Mouse (Mus musculus) right cerebral cortex, postnatal 4 days (tissue): ENCODE measurements around the gene Dgat2.

Experiments used
- DNase-seq: peaks from one replicate; pipeline ENCODE4 v3.0.0-alpha.2; 2022

Gene Dgat2

DNA sequence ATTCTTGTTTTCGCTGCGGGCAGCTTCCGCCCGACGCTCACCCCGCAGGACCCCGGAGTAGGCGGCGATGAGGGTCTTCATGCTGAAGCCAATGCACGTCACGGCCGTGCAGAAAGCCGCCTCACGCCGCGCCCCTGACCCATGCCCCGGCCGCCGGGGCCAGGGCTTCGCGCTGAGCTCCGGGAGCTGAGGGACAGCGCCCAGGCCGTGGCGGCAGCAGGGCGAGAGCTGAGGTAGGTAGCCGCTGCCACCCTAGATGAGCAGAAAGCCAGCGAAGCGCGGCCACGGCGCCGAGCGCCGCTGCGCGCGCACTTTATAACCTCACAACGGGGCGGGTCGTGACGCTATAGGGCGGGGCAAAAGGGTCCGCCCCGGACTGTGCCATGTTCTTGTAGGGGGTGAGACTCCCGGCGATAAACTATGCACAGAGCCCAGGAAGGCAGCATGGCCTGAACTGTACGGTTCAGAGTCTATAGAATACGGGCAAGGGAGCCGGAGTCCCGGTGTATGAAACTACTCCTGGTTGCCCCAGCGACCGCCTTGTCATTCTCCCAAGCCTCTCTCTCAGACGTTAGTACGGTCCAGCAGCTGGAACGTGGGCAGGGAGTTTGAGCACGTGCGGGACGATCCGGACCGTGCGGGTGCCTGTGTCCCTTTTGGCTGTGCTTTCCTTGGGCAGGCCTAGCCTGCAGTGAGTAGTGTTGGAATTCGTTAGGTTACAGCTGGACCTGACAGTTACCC, at the start of gene Dgat2:
Dgat2 (minus strand) TSS at position 288 of the 741 bp plus-strand sequence.
- peak; percentile 93 for DNase-seq

DNA sequence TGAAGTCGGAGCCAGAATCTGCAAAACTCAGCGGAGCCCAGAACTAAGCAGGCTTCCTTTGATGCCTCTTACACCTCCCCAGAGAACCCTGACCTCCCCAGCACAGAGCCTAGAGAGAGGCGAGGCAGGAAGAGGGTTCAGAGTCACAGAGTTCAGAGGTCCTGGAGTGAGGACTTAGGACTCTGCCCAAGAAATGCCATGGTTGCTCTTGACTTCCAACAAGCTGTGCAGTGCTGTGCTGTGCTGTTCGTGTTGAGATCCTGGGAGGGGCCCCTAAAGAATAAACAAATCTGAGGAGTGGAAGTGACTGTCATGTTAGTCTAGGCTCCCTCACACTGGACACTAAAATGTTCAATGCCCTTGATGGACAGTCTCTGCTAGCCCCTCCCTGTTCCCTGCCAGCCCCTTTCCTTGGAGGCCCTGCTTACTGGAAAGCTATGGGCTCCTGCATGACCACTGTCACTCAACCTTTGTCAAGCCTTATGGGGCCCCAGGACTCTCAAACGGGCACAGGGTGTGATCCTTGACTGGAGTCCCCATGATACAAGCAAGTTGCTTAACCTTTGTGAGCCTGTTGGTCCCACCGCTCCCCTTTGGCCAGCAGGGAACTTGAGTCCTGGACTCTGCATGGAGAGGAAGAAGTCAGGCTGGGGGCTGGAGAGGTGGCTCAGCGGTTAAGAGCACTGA, 47.7 kb upstream of the Dgat2 start:
- no peak for DNase-seq

DNA sequence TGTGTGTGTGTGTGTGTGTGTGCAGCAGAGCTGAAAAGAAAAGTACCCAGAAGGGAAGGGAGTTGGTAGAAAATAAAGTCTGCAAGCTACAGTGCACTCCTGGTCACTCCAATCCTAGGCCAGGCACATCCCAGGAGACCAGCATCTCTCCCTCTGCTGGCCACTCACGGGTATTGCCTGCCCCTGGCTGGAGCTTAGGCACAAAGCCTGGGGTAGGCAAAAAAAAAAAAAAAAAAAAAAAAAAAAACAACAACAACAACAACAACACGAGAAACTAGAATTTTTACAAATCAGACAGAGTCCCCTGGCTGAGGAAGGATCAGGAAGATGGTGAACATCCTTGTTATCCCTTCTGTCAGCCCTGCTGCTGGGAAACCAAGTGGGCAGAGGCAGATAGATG, 46.9 kb upstream of the Dgat2 start:
- DNase-seq: no peak

DNA sequence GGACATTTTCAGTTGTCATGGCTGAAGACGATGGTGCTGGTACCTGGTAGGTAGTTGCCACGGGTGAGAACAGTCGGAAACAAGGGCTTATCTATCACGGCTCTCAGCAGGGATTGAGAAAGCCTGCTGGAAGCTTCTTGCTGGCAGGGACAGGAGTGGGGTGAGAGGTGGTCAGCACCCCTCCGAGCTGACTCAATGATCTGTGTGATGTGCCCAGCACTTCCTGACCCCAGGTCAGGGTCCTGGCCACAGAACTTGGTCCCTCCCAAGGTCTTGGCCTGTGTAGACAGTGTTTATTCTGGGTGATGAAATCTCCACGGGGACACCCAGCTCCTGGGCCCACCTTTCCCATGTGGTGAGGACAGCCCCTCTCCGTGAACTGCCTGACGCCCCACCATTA, 46.3 kb upstream of the Dgat2 start:
- DNase-seq: no peak

DNA sequence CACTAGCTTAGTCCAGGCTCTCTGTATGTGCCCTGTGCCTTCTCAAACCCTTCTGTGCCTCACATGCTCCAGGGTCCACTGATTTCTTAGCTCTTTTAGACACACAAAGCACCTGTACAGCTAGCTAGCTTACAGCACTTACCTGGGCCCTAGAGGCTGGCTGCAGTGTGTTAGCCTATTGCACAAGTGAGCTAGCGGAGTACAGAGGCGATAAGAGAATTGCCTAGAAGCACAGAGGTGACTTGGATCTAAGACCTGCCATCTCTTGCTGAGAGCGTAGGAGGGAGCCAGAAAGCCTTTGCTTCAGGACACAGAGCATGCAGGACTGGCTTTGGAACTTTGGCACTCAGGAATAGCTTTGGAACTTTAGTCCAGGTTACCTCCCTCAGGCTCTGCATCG, 44.7 kb upstream of the Dgat2 start:
- DNase-seq: no peak

DNA sequence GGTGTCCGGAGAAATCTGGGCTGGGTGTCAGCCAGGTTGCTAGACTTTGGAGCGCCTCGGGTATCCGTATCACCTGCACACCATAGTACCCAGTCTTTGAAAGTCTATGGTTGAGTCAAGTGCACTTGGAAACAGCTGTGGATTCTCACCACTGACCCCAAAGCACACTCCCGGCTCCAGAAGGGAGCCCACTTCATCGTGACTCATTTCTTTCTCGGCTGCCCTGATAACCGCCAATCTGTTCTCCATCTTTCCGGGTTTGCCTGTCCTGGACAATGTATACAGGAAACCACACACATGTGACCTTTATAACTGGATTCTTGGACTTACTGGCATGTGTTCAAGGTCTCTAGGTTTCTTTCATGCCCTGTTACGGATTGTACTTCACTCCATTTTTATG, 44.1 kb upstream of the Dgat2 start:
- no peak for DNase-seq

DNA sequence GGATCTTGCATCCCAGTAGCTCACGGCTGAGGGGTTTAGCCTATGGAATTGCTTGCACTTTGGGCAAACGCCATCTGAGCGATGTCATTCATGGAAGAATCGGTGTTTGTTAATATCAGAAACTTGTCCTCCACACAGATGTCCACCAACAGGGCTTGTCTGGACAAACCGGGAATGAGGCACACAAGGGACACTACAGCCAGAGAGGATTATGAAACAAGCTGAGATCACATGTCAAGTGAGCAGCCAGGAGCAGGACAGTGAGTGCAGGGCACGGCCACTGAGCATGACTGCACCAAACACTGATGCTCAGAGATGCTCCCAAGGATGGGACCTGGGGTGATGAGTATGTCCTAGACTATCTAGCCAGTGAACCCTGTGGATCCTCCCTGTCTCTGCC, 42.9 kb upstream of the Dgat2 start:
- DNase-seq: no peak

DNA sequence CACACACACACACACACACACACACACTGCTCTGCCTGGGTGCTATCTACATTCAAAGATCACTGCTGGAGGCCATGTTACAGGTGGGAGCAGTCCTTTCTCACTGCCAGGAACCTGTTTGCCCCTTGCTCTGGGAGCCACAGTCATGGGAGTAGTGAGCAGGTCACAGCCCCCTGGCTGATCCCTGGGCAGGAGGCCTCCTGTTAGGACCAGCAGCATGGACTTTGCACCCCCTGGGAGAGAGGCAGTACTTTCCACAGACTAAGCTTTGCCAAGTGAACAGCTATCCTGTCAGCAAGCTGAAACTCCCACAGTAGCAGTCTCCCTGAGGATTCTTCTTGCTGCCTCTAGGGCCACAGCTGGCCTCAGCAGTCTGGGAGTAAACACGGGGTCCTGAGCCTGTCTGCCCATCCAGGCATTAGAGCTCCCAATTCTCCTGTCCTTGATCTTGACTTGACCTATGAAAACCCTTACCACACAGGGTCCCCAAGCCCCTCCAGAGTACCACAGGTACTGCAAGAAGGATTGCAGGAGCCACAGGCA, 42.2 kb upstream of the Dgat2 start:
- no peak for DNase-seq

DNA sequence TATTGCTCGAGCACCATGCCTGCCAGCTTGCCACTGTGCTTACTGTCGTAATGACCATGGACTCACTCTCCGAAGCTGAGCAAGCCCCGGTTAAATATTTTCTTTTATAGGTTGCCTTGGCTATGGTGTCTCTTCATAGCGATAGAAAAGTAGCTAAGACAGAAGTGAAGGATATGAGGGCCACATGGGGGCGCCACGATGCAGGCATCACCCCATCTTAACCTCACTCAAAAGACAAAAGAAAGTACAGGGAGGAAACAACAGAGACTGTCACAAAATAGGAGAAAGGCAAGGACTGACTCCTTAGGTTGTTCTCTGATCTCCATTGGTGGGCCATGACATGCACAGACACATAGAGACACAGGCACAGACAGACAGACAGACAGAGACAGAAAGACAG, 41.7 kb upstream of the Dgat2 start:
- no peak for DNase-seq

DNA sequence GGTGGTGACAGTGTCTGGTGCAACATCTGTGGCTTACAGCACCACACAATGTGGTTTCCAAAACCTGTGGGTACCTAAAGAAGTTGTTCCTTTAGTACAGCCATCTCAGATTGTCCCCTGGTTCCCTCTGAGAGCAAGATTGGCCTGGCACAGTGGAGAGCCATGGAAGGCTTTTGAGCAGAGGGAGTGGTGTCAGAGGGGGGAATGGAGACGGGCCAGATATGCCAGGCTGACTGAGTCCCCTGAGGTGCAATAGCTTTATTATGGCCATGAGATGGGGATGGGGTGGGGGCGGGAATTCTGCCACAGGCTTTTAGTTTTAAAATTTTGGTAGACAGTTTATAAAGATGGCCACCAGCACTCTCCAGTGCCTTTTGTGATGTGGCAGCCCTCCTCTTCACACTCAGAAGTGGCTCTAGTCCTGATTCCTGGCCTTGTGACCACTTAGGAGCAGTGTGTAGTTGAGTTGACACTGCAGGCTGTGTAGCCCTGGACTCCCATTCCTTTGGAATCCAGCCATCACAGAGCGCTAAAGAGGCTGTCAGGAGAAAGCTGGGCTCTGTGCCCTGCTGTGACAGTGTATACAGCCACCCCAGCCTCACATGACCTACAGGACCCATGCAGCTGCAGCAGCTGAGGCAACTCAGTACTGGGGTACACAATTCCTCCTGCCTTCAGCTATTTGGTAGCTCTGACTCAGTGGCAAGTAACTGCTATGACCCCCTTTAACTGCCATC, 35.0 kb upstream of the Dgat2 start:
- peak; percentile 26 for DNase-seq

DNA sequence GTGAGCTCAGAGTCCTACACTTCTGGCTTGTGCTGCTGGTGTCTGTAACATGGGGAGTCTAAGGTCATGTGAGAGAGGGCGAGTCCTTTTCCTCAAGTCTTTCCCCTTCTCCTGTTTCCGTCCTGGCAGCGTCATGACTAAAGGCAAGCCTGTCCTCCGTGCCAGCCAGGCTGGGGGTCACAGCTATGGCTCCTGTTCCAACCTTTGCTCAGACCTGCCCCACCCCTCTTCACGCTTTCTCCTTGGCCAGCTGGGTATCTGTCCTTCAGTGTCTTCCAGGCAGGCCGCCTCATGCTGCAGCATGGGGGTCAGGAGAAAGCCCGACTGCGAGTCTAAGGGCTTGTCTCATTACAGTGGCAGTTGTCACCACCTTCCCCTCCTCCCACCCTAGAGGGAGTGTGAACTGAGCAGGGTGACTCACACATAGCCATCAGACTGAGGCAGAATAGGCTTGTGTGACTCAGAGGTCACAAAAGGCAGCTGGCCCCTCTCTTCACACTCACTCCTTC, 32.9 kb upstream of the Dgat2 start:
- DNase-seq: no peak

DNA sequence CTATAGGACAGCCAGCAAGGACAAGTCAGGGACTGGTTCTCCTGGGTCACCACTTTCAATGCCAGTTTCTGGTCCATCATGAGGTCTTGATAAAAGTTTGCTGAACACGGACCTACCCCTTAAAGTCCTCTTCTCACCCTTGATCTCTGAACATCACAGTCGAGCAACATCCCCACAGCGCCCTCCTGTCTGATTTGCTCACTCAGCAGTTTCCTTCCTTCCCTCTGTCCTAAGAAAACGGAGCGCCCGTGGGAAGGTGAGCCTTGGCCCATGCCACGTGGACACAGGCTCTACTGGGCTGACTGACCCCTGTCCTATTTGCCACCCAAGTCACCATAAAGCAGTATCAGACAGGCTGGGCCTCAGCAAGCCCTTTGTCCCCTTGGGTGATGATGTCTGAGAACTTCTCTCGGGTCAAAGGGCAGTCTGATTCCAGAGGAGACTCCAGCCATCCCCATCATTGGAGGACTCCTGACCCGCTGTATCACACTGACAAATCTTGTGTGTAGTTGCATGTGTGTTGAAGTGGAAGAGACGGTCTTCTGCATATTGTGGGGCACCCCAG, 32.2 kb upstream of the Dgat2 start:
- DNase-seq: no peak

DNA sequence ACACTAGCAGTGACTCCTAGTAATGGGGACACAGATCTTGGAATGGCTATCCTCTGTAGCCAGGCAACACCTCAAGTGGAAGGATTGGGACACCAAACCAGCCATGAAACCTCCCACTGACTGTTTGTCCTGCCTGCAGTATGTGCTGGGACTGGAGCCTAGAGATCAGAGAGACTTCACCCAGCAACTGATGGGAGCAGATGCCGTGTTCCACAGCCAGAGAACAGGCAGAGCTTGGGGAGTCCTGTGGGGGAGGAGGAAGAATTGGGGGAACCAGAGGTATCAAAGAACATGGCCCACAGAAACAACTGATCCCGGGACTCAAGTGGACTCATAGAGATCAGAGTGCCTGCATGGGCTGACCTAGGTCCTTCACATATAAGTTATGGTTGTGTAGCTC, 31.2 kb upstream of the Dgat2 start:
- DNase-seq: no peak

DNA sequence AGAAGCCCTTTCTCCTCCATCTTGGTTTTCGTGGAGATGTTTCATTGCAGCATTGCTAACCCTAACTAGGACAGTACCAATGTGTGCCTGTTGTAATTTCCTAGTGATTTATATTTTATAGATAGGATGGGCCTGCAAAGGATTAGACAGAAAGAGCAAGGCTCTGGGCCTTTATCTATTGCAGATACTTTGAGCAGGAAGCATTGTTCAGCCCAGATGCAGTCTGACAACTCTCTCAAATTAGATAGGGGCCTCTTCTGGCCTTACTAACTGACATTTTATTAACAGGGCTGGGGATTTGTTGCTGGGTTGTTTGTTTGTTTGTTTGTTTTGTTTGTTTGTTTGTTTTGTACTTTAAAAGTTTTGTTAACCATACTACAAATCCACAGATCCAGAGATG, 30.5 kb upstream of the Dgat2 start:
- no peak for DNase-seq

DNA sequence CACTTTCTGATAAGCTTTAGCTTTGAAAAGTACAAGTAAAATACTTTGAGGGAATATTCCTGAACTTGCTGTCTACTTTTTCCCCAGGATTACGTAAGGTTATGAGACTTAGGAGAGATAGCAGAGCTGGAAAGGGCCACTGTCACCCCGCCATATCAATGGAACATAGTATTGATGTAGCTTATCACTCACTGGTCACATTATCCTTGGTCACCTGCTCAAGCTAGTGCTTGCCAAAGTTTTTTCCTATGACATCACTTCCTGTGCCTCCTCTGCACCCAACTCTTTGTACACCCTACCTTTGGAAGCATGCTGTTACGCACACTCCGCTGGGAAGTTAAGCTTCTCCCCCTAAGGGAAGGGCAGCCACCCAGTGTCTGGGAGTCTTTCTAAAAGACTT, 26.2 kb upstream of the Dgat2 start:
- no peak for DNase-seq

DNA sequence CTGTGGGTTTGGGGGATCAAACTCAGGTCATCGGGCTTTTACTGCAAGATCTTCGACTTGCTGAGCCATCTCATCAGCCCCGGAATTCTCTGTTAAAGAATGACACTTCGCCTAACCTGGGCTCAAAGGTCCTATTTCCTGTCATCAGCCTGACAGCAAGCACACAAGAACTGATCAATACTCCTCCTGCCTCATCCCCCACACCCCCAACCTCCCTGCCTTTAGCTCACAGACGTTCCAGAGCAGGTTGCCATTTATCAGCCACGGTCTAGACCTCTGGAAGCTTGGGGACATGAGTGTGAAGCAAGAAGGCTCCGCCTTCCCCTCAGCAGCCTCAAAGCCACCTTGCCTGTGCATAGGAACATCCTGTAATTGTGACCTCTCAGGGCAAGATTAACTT, 23.8 kb upstream of the Dgat2 start:
- no peak for DNase-seq

DNA sequence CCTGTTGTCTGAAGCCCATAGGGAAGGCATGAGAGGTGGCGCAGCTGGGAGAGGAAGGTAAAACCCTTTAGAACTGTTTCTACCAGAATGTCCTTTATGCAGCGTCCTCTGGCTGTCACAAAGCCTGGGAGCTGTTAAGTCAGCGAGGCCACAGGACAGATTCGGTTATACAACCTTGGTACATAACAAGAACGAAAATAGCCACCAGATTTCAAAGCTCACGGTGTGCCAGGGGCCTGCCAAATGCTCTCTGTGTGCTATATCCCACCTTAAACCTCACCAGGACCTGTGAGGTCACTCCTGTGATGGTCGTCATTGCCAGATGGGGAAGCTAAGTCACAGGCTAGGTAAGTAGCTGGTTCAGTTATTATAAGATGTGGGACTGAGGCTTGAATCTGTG, 19.6 kb upstream of the Dgat2 start:
- no peak for DNase-seq

DNA sequence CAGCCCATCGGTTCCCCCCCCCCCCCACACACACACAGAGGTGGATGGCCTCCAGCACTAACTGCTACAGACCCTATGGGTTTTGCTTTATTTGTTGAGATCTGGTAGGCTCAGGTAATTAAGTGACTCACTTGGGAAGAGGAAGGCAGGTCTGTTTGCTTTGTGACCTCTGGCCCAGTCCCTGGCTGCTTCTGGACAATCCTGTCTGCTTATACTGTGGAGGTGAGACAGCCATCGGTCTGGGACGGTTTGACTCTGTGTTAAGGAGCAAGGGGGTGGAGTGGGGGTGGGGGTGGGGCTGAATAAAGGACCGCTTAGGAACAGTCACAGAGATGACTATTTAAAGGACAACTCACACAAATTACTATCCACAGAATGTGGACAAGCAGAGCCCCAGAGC, 17.8 kb upstream of the Dgat2 start:
- DNase-seq: no peak

DNA sequence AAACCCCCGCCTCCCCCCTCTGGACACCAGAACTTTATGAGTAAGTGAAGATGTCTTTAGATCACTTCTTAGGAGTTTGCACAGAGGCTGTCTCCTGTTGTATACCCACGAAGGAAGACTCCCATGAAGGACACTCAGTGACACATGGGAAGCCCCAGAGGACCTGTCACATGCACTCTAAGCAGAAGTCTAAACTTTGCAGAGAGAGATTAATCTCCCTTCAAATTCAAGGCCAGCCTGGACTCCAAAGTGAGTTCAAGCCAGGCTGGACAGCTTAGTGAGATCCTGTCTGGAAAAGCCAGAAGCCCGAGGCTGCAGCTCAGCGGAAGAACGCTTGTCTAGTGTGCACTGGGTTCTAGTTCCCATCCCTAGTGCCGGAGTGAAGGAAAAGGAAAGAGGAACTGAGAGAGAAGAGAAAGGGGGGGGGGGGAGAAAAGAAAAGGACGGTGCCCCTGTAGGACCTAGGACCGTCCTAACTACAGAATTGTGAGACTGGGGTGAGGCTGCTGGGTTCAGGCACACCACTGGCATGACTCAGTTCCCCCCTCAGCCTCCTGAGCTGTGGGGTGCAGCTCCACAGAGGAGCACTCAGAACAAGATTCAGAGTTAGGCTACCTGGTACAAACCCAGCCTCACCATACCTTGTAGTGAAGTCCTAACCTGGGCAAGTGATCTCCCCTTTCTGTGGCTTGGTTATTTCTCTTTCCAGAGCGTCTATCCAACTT, 17.1 kb upstream of the Dgat2 start:
- DNase-seq: no peak

DNA sequence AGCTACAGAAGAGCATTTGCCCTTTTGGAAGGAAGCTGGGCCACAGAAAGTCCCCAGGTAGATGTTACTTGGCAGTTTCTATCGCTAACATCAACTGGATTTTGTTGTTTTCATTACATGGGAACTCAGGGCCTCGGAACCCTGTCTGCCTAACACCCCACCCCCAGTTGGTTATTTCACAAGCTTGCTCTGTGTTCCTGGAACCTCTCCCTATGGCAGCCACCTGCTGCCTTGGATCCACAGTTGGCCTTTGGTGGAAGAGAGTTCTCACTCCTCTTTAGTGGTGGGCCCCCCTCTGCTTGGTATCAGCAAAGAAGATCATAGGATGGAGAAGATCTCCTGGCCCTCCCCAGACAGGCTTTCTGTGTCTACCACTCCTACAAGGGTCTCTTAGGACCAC, 16.3 kb upstream of the Dgat2 start:
- no peak for DNase-seq

DNA sequence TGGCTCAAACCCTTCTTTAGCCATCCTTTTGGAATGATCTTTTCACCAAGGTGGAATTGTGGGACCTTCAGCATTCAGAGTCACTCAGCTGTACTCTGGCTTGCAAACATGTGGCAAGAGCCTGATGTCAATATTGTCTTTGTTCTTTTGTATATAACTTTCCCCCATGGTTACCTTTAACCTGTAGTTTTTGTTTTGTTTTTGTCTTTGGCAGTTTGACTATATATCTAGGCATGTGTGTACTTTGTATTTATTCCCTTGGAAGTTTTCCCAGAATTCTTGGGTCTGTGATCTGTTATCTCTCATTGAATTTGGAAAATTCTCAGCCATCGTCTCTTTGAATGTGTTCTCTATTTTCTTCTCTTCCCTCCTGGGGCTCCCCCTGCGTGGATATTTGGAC, 12.0 kb upstream of the Dgat2 start:
- no peak for DNase-seq

DNA sequence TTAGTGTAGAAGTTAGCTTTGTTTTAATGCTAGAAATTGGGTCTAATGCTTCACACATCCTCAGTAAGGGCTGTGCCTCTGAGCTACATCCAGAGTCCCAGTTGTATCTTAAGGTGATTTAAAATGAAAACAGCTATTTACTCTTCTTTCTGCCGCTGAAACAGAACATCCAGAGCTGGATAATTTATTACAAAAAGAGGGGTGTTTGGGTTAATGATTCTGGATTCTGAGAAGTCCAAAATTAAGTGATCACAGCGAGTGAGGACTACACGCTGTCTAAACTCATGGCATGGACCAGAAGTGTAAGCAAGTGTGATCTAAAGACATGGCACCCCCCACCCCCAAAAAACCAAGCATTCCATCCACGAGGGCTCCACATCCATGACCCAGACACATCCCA, 11.4 kb upstream of the Dgat2 start:
- no peak for DNase-seq

DNA sequence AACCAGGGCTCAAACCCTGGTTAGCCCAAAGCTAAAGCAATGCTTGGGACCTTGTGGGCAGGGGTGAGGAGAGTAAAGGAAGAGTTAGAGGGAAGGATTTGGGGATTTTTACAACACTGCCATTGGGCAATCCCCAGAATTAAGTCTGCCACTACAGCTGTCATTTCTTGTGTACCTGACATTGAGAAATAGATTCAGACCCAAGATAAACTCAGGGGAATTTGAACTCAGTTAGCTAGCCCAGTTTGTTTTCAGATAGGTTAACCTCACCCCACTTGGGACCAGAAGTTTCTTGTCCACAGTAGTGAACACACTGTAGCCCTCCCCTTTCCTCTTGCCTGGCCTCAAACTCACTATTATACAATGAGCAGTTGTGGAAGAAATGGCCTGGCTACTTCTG, 8.9 kb upstream of the Dgat2 start:
- no peak for DNase-seq
